Comparison of ENCODE assay signal across 8 mouse cellular contexts in the genomic region with DNA sequence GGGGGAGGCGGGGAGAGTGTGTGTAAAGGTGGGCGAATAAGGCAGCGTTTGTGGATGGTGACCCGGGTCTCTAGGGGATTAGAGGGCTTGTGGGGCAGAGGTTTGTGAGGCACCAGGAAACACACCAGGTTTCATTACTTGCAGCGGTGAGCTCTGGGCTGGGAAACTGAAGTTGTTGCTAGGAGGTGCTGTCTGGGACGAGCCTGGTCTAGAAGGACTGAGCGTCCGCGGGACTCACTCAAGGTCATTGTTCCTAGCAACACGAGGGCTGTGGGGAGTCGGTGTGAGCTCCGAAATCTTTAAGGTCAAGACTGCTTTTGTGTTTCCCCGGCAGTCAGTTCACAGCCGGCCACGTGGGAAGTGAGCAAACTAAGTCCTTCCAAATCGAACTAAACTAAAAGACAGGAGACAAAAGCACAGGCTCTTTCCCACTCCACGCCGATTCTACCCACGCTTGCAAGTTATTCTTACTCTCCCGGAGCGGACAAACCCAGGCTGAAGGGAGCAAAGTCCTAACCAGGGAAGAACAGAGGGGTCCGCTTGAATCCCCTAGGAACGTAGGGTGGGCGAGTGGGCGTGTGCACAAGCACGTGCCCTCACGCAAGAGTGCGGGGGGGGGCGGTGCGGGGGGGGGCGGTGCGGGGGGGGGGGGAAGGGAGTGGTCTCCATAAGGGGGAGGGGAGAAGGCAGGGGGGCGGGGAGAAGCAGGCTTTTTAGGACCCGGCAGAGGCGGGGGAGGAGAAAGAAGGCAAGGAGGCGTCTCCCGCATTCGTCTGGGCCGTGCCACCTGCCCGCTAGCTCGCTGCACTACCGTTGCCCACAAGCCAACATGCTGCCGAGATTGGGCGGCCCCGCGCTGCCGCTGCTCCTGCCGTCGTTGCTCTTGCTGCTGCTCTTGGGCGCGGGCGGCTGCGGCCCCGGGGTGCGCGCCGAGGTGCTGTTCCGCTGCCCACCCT. TPM values are rescaled to one million over a fixed set of nuclear protein-coding genes. Genes with fewer than 3 reads are reported as not detected.
DNase-seq lines count a peak whose midpoint lies in the region; ATAC-seq lines count a peak whose summit lies in the region.

A gene (plus strand): TSS at position 753 of the 956 bp plus-strand sequence.

- ATAC-seq in megakaryocyte, adult 5-6 weeks (ENCODE audit: poor library complexity, severe bottlenecking): no peak
- ATAC-seq in hindbrain, embryonic 13.5 days (ENCODE audit: low FRiP score): peak; percentile 74
- ATAC-seq in midbrain, embryonic 11.5 days (ENCODE audit: low FRiP score): peak; percentile 74
- ATAC-seq in CD4-positive, CD25-positive, alpha-beta regulatory T cell, adult 4 months: no peak

- H3K4me3 ChIP-seq in megakaryocyte, embryonic 14.5 days (replicated peaks): peak within 1 kb of the TSS; percentile 54
- peak within 1 kb of the TSS; percentile 81 for H3K4me3 ChIP-seq in hindbrain, embryonic 13.5 days
- peak within 1 kb of the TSS; percentile 69 for H3K4me3 ChIP-seq in midbrain, embryonic 11.5 days (ENCODE audit: low read depth, low read length)

- peaks cover 11% of the 10 kb centered on the region; the same call in 1 of the 2 replicates for H3K9me3 ChIP-seq in megakaryocyte, embryonic 14.5 days
- H3K9me3 ChIP-seq in hindbrain, embryonic 13.5 days: no peaks in the 10 kb centered on the region
- no peaks in the 10 kb centered on the region for H3K9me3 ChIP-seq in midbrain, embryonic 11.5 days (ENCODE audit: control insufficient read depth, low read length)

- H3K9ac ChIP-seq in hindbrain, embryonic 13.5 days: peak within 1 kb of the TSS; percentile 94
- peak within 1 kb of the TSS; percentile 94 for H3K9ac ChIP-seq in midbrain, embryonic 11.5 days (ENCODE audit: low read length)

- H3K27me3 ChIP-seq in megakaryocyte, embryonic 14.5 days (replicated peaks): peaks cover 60% of the 10 kb centered on the region
- no peaks in the 10 kb centered on the region for H3K27me3 ChIP-seq in hindbrain, embryonic 13.5 days
- H3K27me3 ChIP-seq in midbrain, embryonic 11.5 days (ENCODE audit: control insufficient read depth, insufficient read depth, low read length): no peaks in the 10 kb centered on the region

- H3K36me3 ChIP-seq in megakaryocyte, embryonic 14.5 days (replicated peaks; ENCODE audit: low read length): no peaks in the 10 kb centered on the region
- no peaks in the 10 kb centered on the region for H3K36me3 ChIP-seq in hindbrain, embryonic 13.5 days
- no peaks in the 10 kb centered on the region for H3K36me3 ChIP-seq in midbrain, embryonic 11.5 days (ENCODE audit: control insufficient read depth, insufficient read depth, low read length)

- peak within 1 kb of the TSS; percentile 89 for H3K27ac ChIP-seq in hindbrain, embryonic 13.5 days
- peak within 1 kb of the TSS; percentile 86 for H3K27ac ChIP-seq in midbrain, embryonic 11.5 days (ENCODE audit: low read depth, low read length)

- under 1% methylated on average over 46 of the region's 58 CpGs for WGBS in hindbrain, embryonic 13.5 days
- WGBS in midbrain, embryonic 11.5 days: under 1% methylated on average over 34 of the region's 58 CpGs

- H3K4me1 ChIP-seq in megakaryocyte, embryonic 14.5 days: peaks cover 6% of the 10 kb centered on the region; the same call in 1 of the 2 replicates
- H3K4me1 ChIP-seq in hindbrain, embryonic 13.5 days (replicated peaks): peaks cover 40% of the 10 kb centered on the region
- peaks cover 23% of the 10 kb centered on the region for H3K4me1 ChIP-seq in midbrain, embryonic 11.5 days (ENCODE audit: control insufficient read depth, insufficient read depth, low read length)

- peak within 1 kb of the TSS; percentile 81 for H3K4me2 ChIP-seq in hindbrain, embryonic 13.5 days
- peak within 1 kb of the TSS; percentile 90 for H3K4me2 ChIP-seq in midbrain, embryonic 11.5 days

- DNase-seq in embryo, embryonic 10.5 days (ENCODE audit: low spot score): peak; percentile 83
- DNase-seq in layer of hippocampus, postnatal 36 days: peak; percentile 16 to 23
- DNase-seq in midbrain, embryonic 11.5 days (ENCODE audit: low spot score, missing footprints): peak; percentile 97
- DNase-seq in telencephalon, adult 2 months (ENCODE audit: low read depth, low spot score): peak; percentile 23

RNA-seq across cellular contexts. Expression of the gene that starts here (rescaled TPM):
- polyA plus RNA-seq in megakaryocyte, embryonic 14.5 days (2012; ENCODE audit: insufficient read depth, low replicate concordance): not detected in 2 replicates
- total RNA-seq in megakaryocyte, adult 5-6 weeks (2015): not detected in 2 replicates
- not detected in 2 replicates for total RNA-seq in megakaryocyte, adult 5-6 weeks (2017)
- polyA plus RNA-seq in hindbrain, embryonic 13.5 days (2015; fragmentation: Nextera tagmentation; extraction: Ambion mirVana): 392 and 465 TPM in 2 replicates
- total RNA-seq in layer of hippocampus, postnatal 36 days (2021): 10 to 100 TPM; 40.2 to 54.9 TPM
- 468 and 548 TPM in 2 replicates for polyA plus RNA-seq in midbrain, embryonic 11.5 days (2014; fragmentation: Nextera tagmentation; extraction: Ambion mirVana)
- polyA plus RNA-seq in CD4-positive, CD25-positive, alpha-beta regulatory T cell, adult 4 months (2017; shearing (Covaris generic)): not detected

Comparison
In these comparisons a context has a peak if more than half of its experiments do, and no peak if none do; other contexts are left out.
1. RNA of the gene that starts here (total RNA-seq): 40.2 to 54.9 TPM in layer of hippocampus, postnatal 36 days; not detected in megakaryocyte, adult 5-6 weeks; every median in the first group is over 10 times any median in the second.
2. RNA of the gene that starts here (polyA plus RNA-seq): 468 to 548 TPM in midbrain, embryonic 11.5 days and 392 to 465 TPM in hindbrain, embryonic 13.5 days; not detected in megakaryocyte, embryonic 14.5 days and not detected in CD4-positive, CD25-positive, alpha-beta regulatory T cell, adult 4 months; every median in the first group is over 100 times any median in the second.
3. ATAC-seq: peak in hindbrain, embryonic 13.5 days (single experiment) and midbrain, embryonic 11.5 days (single experiment); none in megakaryocyte, adult 5-6 weeks (single experiment) and CD4-positive, CD25-positive, alpha-beta regulatory T cell, adult 4 months (single experiment).
4. DNase-seq: peak in every context shown above with its lines; median percentile 97 in midbrain, embryonic 11.5 days; 83 in embryo, embryonic 10.5 days; 23 in telencephalon, adult 2 months; 20 in layer of hippocampus, postnatal 36 days.
5. Peak in every context shown above with its lines, with median percentiles within 50 percentile points of each other: H3K4me3 ChIP-seq.